Mouse (Mus musculus) ES-E14 (cell line): ENCODE results near the gene Atp6v1a.

Experiments used
- HCFC1 ChIP-seq: IDR thresholded peaks from 2 replicates; pipeline ENCODE4 v1.6.1; 2012; ENCODE audit warnings: low read length, inconsistent platforms, borderline replicate concordance; ENCODE audit not compliant: insufficient read depth
- MAFK ChIP-seq: IDR thresholded peaks from 2 replicates; pipeline ENCODE4 v1.6.1; 2014; ENCODE audit warnings: mild to moderate bottlenecking, low read depth, low read length, inconsistent platforms; ENCODE audit not compliant: insufficient read depth

DNA sequence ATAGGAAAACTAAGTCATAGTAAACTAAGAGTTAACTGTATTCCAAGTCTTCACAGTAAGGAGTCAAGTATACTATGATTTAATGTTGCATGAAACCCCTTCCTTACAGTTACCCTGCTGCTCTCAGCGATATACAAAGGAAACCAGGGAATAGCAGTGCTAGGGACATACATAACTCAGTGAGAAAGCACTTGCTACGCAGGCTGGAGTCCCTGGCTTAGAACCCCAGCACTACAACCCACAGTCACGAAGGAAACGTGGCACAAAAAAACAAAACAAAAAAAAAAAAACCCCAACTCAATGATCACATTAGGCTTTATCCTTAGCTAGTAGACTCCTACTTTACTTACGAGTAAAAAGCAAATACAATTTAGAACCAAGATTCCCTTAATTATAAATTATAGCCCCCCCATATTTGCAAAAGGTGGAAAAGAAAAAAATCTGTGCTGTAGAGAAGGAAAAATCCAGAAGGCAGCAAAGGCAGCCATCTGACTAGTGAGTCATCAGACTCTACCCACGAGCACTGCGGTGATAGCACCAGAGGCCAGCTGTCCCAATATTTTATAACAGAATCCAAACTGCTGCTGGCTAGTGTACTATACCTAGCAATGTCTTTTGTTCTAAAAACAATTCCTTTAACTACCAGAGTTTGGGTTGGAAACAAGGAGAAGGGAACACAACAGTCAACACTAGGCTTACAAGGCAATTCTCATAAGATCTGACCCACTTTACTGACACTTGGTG, 16.4 kb downstream of the Atp6v1a start:
- TF ChIP-seq HCFC1 = no peak
- TF ChIP-seq MAFK = no peak
